Mouse (Mus musculus) C2C12 (cell line): ENCODE data around the gene Ppm1h.
"Not testable (repeated sequence)": the region's sequence is repeated elsewhere in the genome, so short reads cannot be mapped to it uniquely, and the experiment has no call there.

ENCODE experiments used
- CEBPB ChIP-seq: IDR thresholded peaks from one replicate; pipeline ENCODE4 v1.6.1; 2011; ENCODE audit warnings: low read depth, mild to moderate bottlenecking, control low read depth, moderate library complexity
- CTCF ChIP-seq: IDR thresholded peaks from one replicate; pipeline ENCODE4 v1.5.1; 2011; ENCODE audit not compliant: control insufficient read depth, insufficient read depth, insufficient read length
- FOSL1 ChIP-seq: IDR thresholded peaks from one replicate; pipeline ENCODE4 v1.8.0; 2011; ENCODE audit warnings: mild to moderate bottlenecking, low read length; ENCODE audit not compliant: poor library complexity, insufficient read depth, severe bottlenecking
- MAX ChIP-seq: IDR thresholded peaks from one replicate; pipeline ENCODE4 v1.6.1; 2011; ENCODE audit warnings: mild to moderate bottlenecking, control low read depth
- MYOD1 ChIP-seq: IDR thresholded peaks from one replicate; pipeline ENCODE4 v1.6.1; 2011; ENCODE audit warnings: low read depth; ENCODE audit not compliant: control insufficient read depth, insufficient read length
- MYOG ChIP-seq: IDR thresholded peaks from one replicate; pipeline ENCODE4 v1.6.1; 2011; ENCODE audit not compliant: control insufficient read depth, insufficient read length; ENCODE audit errors: extremely low read depth
- USF1 ChIP-seq: IDR thresholded peaks from one replicate; pipeline ENCODE4 v1.6.1; 2011; ENCODE audit warnings: low read depth, mild to moderate bottlenecking, control low read depth, moderate library complexity

DNA sequence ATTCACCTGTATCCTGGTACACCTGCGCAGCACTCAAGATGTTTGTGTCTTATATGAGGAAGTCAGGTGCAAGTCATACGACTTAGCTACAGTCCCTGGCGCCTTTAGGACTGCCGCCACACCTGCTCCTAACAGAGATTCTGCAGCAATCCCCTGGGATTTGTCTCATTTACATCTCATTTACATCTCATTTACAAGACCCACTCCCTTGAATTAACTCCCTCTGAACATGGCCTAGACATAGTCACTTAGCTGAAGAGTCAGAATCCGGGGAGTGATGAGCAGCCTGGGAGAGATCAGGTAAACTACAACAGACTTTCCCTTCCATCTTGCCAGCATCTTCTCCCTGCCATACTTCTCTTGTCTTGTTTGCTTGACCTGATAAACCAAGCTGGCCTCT is 287.1 kb downstream of the Ppm1h start:
- not testable (repeated sequence) for TF ChIP-seq USF1, CTCF, MYOD1, FOSL1, CEBPB, MAX, MYOG
